Mouse (Mus musculus): ENCODE data around the gene Agxt. TPM values are rescaled to one million over a fixed set of nuclear protein-coding genes. Genes with fewer than 3 reads are reported as not detected.

Agxt gene
- polyA plus RNA-seq, 1 experiment from 2014 or later: not detected

DNA sequence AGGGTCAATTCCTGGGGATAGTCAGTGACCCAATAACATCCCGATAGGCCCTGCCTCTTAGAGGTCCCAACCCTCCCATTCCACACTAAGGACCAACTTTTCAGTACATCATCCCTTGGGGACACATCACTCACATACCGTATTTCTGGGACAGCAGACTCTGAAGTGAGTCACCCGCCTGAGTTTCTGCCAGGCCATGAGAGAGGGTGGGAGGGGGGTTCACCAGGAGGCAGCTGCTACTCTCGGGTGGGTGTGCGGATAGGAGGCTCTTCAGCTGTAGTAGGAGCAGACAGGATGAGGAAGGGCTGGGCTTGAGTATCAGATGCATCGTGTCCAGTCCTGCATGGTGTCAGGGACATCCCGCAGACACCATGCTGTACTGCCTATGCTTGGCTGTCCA is 4.7 kb downstream of the Agxt start:
- WGBS: 89% methylated on average over 7 of the region's 7 CpGs
- no peak overlapping the region for H3K4me2 ChIP-seq (ENCODE audit: low read length)
- ATAC-seq: no peak

DNA sequence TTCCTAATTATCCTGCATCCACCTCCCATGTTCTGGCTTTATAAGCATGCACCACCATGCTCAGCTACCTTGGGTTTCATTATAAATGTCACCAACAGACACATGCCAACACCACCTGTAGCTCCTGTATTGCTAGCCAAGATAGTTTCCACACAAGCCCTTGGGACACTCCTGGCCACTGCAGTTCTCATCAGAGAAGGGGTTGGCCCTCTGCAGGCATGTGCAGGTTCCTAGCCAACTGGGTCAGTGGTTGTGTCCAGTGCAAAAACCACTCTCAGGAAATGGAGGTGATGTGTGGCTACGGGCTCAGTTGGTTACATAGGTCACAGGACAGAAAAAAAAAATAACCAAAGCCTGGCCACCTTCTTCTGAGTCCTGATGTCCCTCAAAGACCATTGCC is 7.8 kb downstream of the Agxt start:
- H3K9ac ChIP-seq (replicated peaks; ENCODE audit: low read depth, low read length): no peak overlapping the region
- WGBS: 96% methylated on average over 1 of the region's 1 CpGs
- H3K4me2 ChIP-seq (ENCODE audit: low read length): no peak overlapping the region
- H3K36me3 ChIP-seq (ENCODE audit: control insufficient read depth, insufficient read depth): no peaks in the 10 kb centered on the region
- ATAC-seq: no peak
- H3K4me3 ChIP-seq (replicated peaks; ENCODE audit: low read length): no peak overlapping the region
- no peaks in the 10 kb centered on the region for H3K9me3 ChIP-seq (ENCODE audit: control insufficient read depth, low read length)
- H3K27ac ChIP-seq (ENCODE audit: low read length): no peak overlapping the region
- no peaks in the 10 kb centered on the region for H3K27me3 ChIP-seq (replicated peaks; ENCODE audit: control insufficient read depth, insufficient read depth, low read length)
- no peaks in the 10 kb centered on the region for H3K4me1 ChIP-seq (replicated peaks; ENCODE audit: control insufficient read depth, insufficient read depth, low read length)

More for the DNA sequence above, 4.7 kb downstream of the Agxt start:
- H3K36me3 ChIP-seq (ENCODE audit: control insufficient read depth, insufficient read depth): no peaks in the 10 kb centered on the region
- H3K4me3 ChIP-seq (replicated peaks; ENCODE audit: low read length): no peak overlapping the region
- no peaks in the 10 kb centered on the region for H3K4me1 ChIP-seq (replicated peaks; ENCODE audit: control insufficient read depth, insufficient read depth, low read length)
- no peaks in the 10 kb centered on the region for H3K9me3 ChIP-seq (ENCODE audit: control insufficient read depth, low read length)
- no peak overlapping the region for H3K27ac ChIP-seq (ENCODE audit: low read length)
- H3K27me3 ChIP-seq (replicated peaks; ENCODE audit: control insufficient read depth, insufficient read depth, low read length): no peaks in the 10 kb centered on the region
- no peak overlapping the region for H3K9ac ChIP-seq (replicated peaks; ENCODE audit: low read depth, low read length)

DNA sequence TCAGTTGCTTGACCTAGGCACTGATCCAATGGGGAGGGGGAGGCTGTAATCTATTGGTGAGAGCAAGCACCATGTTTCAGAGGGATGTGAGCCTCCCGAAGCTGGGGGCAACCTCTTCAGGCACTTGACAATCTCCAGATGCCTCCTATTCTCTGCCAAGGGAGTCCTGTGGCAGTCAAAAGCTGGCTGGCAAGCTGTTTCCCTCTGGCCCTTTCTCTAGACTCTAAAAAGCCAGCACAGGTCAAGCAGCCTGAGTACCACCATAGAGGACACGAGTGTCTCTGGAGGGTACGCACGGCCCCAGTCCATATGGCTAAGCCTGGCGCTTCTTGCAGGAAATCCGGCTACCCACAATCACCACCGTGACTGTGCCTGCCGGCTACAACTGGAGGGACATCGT is 9.1 kb downstream of the Agxt start:
- H3K27ac ChIP-seq (ENCODE audit: low read length): no peak overlapping the region
- 83% methylated on average over 9 of the region's 9 CpGs for WGBS
- H3K4me2 ChIP-seq (ENCODE audit: low read length): no peak overlapping the region
- H3K4me3 ChIP-seq (replicated peaks; ENCODE audit: low read length): no peak overlapping the region
- no peaks in the 10 kb centered on the region for H3K36me3 ChIP-seq (ENCODE audit: control insufficient read depth, insufficient read depth)
- H3K9ac ChIP-seq (replicated peaks; ENCODE audit: low read depth, low read length): no peak overlapping the region
- H3K9me3 ChIP-seq (ENCODE audit: control insufficient read depth, low read length): no peaks in the 10 kb centered on the region
- ATAC-seq: no peak
- H3K27me3 ChIP-seq (replicated peaks; ENCODE audit: control insufficient read depth, insufficient read depth, low read length): no peaks in the 10 kb centered on the region
- H3K4me1 ChIP-seq (replicated peaks; ENCODE audit: control insufficient read depth, insufficient read depth, low read length): no peaks in the 10 kb centered on the region

DNA sequence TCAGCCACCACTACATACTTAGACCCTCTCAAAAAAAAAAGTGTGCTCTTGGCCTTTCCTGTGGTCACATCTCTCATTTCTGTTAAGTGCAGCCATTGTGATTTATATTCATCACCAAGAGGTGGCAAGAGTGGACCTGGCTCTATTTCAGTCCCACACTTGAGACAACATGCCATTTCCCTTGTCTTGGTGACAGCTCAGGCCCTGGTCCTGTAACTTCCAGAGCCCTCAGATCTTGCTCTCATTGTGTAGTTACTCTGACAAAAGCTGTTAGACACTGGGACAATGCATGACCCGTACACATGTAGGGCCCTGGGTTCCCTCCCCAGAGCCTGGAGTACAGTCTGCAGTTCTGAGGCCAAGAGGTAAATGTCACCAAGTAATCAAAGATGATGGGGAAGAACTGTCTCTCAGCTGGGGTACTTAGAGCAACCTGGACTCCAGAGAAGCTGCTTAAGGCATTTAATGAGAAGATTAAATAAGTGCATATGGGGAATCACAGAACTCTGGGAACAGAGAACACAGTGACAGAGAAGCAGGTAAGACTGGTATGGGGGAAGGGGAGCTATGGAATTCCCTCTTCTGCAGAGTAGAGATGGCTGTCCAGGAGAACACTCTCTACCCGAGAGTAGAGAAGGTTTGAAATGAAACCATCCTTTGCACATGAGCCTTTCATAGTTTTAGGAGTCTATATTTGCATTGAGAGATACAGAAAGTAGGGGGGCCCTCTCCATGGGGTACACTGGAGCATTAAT is 16.0 kb downstream of the Agxt start:
- Histone ChIP-seq H3K27ac (ENCODE audit: low read length) (no peak overlapping the region), H3K9me3 (ENCODE audit: control insufficient read depth, low read length) (no peaks in the 10 kb centered on the region), H3K36me3 (ENCODE audit: control insufficient read depth, insufficient read depth) (no peaks in the 10 kb centered on the region), H3K9ac (replicated peaks; ENCODE audit: low read depth, low read length) (no peak overlapping the region), H3K4me1 (replicated peaks; ENCODE audit: control insufficient read depth, insufficient read depth, low read length) (no peaks in the 10 kb centered on the region), H3K4me2 (ENCODE audit: low read length) (no peak overlapping the region), H3K27me3 (replicated peaks; ENCODE audit: control insufficient read depth, insufficient read depth, low read length) (no peaks in the 10 kb centered on the region), H3K4me3 (replicated peaks; ENCODE audit: low read length) (no peak overlapping the region)
- ATAC-seq: no peak
- 75% methylated on average over 2 of the region's 2 CpGs for WGBS

DNA sequence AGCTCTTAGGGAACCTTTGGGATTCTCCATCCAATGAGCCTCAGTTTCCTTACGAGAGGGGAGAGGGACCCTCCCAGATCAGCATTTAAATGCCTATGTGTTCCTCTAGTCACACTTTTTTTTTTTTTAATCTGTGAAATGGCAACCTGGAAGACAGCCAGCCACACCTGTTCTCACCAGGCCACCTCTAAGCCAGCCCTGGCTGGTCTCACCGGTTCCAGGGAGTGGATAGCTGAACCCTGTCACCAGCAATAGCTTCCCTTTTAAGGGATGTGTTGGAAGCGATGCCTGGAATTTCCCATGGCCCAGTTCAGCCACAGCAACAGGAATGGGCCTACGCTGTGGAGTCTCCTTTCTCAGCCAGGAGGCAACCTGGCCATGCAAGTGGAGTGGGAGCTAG is 22.5 kb downstream of the Agxt start:
- WGBS: 72% methylated on average over 4 of the region's 4 CpGs
- Histone ChIP-seq H3K4me3 (replicated peaks; ENCODE audit: low read length) (no peak overlapping the region), H3K36me3 (ENCODE audit: control insufficient read depth, insufficient read depth) (no peaks in the 10 kb centered on the region), H3K9ac (replicated peaks; ENCODE audit: low read depth, low read length) (no peak overlapping the region), H3K9me3 (ENCODE audit: control insufficient read depth, low read length) (no peaks in the 10 kb centered on the region), H3K27me3 (replicated peaks; ENCODE audit: control insufficient read depth, insufficient read depth, low read length) (no peaks in the 10 kb centered on the region), H3K4me2 (ENCODE audit: low read length) (no peak overlapping the region), H3K27ac (ENCODE audit: low read length) (no peak overlapping the region), H3K4me1 (replicated peaks; ENCODE audit: control insufficient read depth, insufficient read depth, low read length) (no peaks in the 10 kb centered on the region)
- no peak for ATAC-seq

DNA sequence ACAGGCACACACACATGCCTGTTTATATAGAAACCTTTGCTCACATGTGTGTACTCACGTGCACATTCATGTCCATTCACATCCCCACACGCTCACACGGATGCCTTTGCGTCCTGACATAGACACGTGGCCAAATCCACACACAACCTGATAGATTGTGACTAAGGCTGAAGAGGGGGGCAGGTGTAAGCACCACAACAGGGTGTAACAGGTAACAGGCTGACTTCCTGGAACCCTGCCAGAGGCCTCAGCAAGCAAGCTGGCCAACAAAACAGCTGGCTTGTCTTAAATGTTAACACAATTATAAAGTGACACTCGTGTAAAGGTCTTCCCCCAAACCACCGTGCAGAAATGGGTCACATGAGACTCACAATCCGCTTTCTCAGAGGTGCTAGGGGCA is 23.9 kb downstream of the Agxt start:
- H3K4me1 ChIP-seq (replicated peaks; ENCODE audit: control insufficient read depth, insufficient read depth, low read length): no peaks in the 10 kb centered on the region
- H3K9me3 ChIP-seq (ENCODE audit: control insufficient read depth, low read length): no peaks in the 10 kb centered on the region
- H3K4me2 ChIP-seq (ENCODE audit: low read length): no peak overlapping the region
- H3K36me3 ChIP-seq (ENCODE audit: control insufficient read depth, insufficient read depth): no peaks in the 10 kb centered on the region
- 81% methylated on average over 8 of the region's 8 CpGs for WGBS
- no peak overlapping the region for H3K27ac ChIP-seq (ENCODE audit: low read length)
- H3K27me3 ChIP-seq (replicated peaks; ENCODE audit: control insufficient read depth, insufficient read depth, low read length): no peaks in the 10 kb centered on the region
- no peak overlapping the region for H3K9ac ChIP-seq (replicated peaks; ENCODE audit: low read depth, low read length)
- no peak overlapping the region for H3K4me3 ChIP-seq (replicated peaks; ENCODE audit: low read length)
- ATAC-seq: no peak

DNA sequence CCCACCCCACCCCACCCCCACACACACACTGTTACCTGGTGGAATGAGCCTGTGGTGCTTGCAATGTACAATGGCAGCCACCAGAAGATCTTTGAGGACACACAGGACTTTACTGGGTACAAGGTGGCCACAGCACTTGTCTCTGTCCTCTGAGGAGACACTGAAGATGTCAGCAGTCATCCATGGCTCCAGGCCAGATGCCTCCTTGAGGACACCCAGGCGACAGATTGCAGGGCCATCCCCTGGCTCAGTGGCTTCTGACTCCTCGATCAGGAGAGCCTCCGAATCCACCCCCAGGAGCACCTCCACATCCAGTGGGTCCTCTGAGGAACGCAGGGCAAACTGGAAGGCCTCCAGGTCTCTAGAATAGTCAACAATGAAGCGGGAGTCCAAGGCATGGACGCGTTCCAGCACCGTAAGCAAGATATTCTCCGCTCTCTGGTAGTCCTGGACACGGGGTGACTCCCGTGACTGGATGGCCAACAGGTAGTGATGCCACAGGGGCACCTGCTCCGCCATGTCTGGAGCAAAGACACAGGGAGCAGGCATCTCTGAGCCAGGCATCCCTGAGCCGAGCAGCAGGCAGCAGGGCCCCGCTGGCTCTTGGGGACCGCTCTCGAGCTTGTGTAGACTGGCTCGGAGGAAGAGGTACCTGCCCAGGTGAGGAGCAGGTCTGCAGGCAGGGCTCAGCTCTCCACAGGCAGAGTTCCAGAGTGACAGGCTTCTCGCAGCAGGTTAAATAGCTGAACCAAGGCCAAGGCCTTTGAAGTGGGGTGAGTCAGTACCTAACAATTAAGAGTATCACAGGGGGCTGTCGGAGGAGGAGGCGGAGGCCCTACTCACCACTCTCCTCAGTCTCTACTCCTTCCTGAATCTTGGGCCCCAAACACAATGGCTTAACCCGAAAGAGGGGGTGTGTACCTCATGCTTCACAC is 24.8 kb downstream of the Agxt start:
- H3K9me3 ChIP-seq (ENCODE audit: control insufficient read depth, low read length): no peaks in the 10 kb centered on the region

DNA sequence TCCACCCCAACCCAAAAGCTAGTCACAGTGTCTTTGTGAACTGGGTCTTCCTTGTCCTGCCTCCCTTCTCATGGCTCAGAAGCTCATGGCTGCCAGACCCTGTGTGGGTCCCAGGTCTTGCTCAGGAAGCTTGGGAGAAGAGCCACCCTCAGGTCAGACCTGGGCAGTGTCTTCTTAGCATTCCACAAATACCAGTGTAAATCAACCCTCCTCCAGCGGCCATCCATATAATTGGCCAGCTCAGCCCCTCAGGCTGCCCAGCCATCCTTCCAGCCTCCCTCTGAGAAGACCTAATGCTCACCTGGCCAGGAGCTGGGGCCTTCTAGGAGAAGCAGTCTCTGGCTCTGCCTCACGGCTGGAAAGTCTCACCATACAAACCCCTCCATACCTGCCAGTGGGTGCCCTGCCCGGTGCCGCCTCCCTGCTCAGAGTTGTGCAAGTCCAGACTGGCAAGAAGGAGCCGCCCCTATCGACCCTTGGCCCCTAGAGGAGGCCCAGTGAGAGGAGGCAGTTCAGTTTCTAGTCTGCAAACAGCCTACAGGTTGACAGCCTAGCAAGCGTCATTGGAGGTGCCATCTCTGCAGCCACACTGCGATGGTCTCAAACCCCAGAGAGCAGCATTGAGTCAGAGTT is 25.6 kb downstream of the Agxt start, which contains the start of gene 2310007B03Rik:
TSS of gene 2310007B03Rik (minus strand) at position 448 of the 633 bp plus-strand sequence.
- 72% methylated on average over 8 of the region's 8 CpGs for WGBS

More for the DNA sequence above, 24.8 kb downstream of the Agxt start:
- H3K4me3 ChIP-seq (replicated peaks; ENCODE audit: low read length): no peak overlapping the region
- H3K27me3 ChIP-seq (replicated peaks; ENCODE audit: control insufficient read depth, insufficient read depth, low read length): no peaks in the 10 kb centered on the region
- no peak overlapping the region for H3K9ac ChIP-seq (replicated peaks; ENCODE audit: low read depth, low read length)
- no peaks in the 10 kb centered on the region for H3K4me1 ChIP-seq (replicated peaks; ENCODE audit: control insufficient read depth, insufficient read depth, low read length)
- no peak overlapping the region for H3K4me2 ChIP-seq (ENCODE audit: low read length)
- no peak for ATAC-seq
- WGBS: 79% methylated on average over 21 of the region's 21 CpGs
- no peaks in the 10 kb centered on the region for H3K36me3 ChIP-seq (ENCODE audit: control insufficient read depth, insufficient read depth)
- H3K27ac ChIP-seq (ENCODE audit: low read length): no peak overlapping the region

DNA sequence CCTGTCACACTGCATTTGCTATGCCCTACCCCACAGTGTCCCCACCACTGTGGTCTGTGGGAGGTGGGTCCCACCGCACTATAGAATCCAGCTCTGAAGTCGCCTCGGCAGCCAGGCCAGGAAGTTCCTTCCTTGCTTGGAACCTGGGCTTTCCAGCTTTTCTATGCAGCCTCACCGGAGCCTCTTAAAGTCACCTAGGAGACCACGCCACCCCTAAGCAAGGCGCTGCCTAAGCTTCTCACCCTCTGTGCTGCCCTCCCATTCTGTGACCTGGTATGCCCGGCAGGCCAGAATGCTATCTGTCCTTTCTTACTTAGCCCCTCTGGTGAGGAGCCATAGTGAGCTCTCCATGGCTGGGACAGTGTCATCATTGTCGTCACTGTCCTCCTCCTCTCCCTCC is 26.3 kb downstream of the Agxt start:
- Histone ChIP-seq H3K4me2 (ENCODE audit: low read length) (no peak overlapping the region), H3K9me3 (ENCODE audit: control insufficient read depth, low read length) (no peaks in the 10 kb centered on the region), H3K36me3 (ENCODE audit: control insufficient read depth, insufficient read depth) (no peaks in the 10 kb centered on the region), H3K4me3 (replicated peaks; ENCODE audit: low read length) (no peak overlapping the region), H3K27ac (ENCODE audit: low read length) (no peak overlapping the region), H3K4me1 (replicated peaks; ENCODE audit: control insufficient read depth, insufficient read depth, low read length) (no peaks in the 10 kb centered on the region), H3K9ac (replicated peaks; ENCODE audit: low read depth, low read length) (no peak overlapping the region), H3K27me3 (replicated peaks; ENCODE audit: control insufficient read depth, insufficient read depth, low read length) (no peaks in the 10 kb centered on the region)
- 76% methylated on average over 8 of the region's 8 CpGs for WGBS
- no peak for ATAC-seq

More for the DNA sequence above, 25.6 kb downstream of the Agxt start, which contains the start of gene 2310007B03Rik:
- no peak within 1 kb of the TSS for H3K9ac ChIP-seq (replicated peaks; ENCODE audit: low read depth, low read length)
- H3K4me3 ChIP-seq (replicated peaks; ENCODE audit: low read length): no peak within 1 kb of the TSS
- no peak within 1 kb of the TSS for H3K27ac ChIP-seq (ENCODE audit: low read length)
- no peaks in the 10 kb centered on the region for H3K27me3 ChIP-seq (replicated peaks; ENCODE audit: control insufficient read depth, insufficient read depth, low read length)
- H3K9me3 ChIP-seq (ENCODE audit: control insufficient read depth, low read length): no peaks in the 10 kb centered on the region
- H3K4me1 ChIP-seq (replicated peaks; ENCODE audit: control insufficient read depth, insufficient read depth, low read length): no peaks in the 10 kb centered on the region
- no peak within 1 kb of the TSS for H3K4me2 ChIP-seq (ENCODE audit: low read length)
- H3K36me3 ChIP-seq (ENCODE audit: control insufficient read depth, insufficient read depth): no peaks in the 10 kb centered on the region
- ATAC-seq: no peak

All from forebrain, embryonic 16.5 days (tissue).